Mouse (Mus musculus): ENCODE results near the gene 4930412O13Rik.

4930412O13Rik gene

GRCm38 (mm10) chr2:9877966-9878563, 3.0 kb upstream of the 4930412O13Rik start:
- in situ Hi-C loops (cut with MboI; ENCODE audit: low pct_unique_long_range_greater_than_20kb in 1 of 2, low sequenced_read_pairs in 2 of 2, unreplicated experiment in 1 of 2), result loop anchor here (10.0 to 25.0 kb wide), 2 partner anchors 233 to 484 kb away; partner anchors contain the start of gene Sfmbt2 (in 1 of the 2)

DNA sequence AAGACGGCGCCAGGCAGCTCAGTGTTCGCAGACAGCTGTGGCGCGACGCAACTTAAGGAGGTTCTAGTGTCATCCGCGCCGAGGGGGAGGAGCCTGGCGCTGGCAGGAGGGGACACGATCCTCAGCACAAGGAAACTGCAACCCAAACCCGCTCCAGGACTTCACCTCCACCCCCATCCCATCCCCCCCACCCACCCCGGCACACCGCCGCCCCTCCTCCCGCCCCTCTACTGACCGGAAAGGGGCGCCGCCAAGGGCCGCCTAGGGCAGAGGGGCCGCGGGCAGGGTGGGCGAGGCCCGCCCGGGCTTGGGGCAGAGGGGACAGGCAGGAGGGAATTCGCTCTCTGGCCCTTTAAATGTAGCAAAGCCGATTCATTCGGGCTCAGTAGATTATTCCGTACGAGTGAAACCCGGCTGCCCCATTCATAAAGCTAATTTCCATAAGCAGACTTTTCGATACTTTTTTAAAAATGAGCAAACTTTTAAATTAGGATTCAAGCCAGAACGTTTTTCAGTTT, 2.4 kb upstream of the 4930412O13Rik start:
- in situ Hi-C loops (cut with MboI; ENCODE audit: low pct_unique_long_range_greater_than_20kb in 1 of 2, low sequenced_read_pairs in 2 of 2, unreplicated experiment in 1 of 2), result loop anchor here (10.0 to 25.0 kb wide), 2 partner anchors 234 to 484 kb away; partner anchors contain the start of gene Sfmbt2 (in 1 of the 2)

GRCm38 (mm10) chr2:9879092-9879491, 2.0 kb upstream of the 4930412O13Rik start:
- in situ Hi-C loops (cut with MboI; ENCODE audit: low pct_unique_long_range_greater_than_20kb in 1 of 2, low sequenced_read_pairs in 2 of 2, unreplicated experiment in 1 of 2), result loop anchor here (10.0 to 25.0 kb wide), 2 partner anchors 234 to 483 kb away; partner anchors contain the start of gene Sfmbt2 (in 1 of the 2)

GRCm38 (mm10) chr2:9879493-9879892, 1.6 kb upstream of the 4930412O13Rik start:
- in situ Hi-C loops (cut with MboI; ENCODE audit: low pct_unique_long_range_greater_than_20kb in 1 of 2, low sequenced_read_pairs in 2 of 2, unreplicated experiment in 1 of 2), result loop anchor here (10.0 to 25.0 kb wide), 2 partner anchors 235 to 483 kb away; partner anchors contain the start of gene Sfmbt2 (in 1 of the 2)

DNA sequence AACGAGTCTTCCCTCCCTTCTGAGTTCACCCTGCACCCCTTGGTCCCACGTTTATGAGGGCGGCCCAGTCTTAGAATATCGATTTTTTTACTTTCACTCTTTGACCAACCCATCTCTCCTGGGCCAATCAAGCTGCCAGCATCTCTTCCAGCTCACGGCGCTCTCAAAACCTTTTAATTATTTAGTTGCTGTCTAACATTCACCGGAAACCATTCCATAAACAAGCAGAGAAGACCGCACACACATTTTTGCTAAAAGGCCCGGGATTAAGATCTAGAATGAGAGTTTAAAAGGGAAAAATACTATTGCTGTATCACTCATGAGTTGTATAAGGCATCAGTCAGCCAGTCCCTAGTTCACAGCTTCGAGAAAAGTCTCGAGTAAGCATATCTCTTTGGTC, 781 bp upstream of the 4930412O13Rik start:
- in situ Hi-C loops (cut with MboI; ENCODE audit: low pct_unique_long_range_greater_than_20kb in 1 of 2, low sequenced_read_pairs in 2 of 2, unreplicated experiment in 1 of 2), result loop anchor here in 1 of 2 experiments (25.0 kb wide), 1 partner anchor 482 kb away; the partner anchor contains the start of gene Sfmbt2

DNA sequence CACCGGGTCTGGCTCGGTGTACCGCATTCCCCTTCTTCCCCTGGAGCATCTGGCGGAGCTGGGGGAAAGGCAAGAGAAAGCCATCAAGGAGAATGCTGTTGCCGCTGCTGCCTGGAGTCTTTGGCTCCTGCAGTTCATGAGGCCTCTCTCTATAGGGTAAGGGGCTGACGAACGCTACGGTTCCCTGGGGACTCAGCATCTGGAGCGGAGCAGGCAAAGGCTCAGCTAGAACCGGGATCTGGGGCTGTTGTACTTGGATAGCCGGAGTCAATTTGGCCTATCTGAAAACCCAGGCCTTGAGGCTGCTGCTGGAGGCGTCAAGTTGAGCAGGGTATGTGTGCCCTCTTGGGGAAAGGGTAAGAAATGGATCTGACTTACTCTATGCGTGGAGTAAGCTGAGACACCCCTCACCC, 565 bp downstream of the 4930412O13Rik start:
- in situ Hi-C loops (cut with MboI; ENCODE audit: low pct_unique_long_range_greater_than_20kb in 1 of 2, low sequenced_read_pairs in 2 of 2, unreplicated experiment in 1 of 2), result loop anchor here in 1 of 2 experiments (25.0 kb wide), 1 partner anchor 481 kb away; the partner anchor contains the start of gene Sfmbt2

DNA sequence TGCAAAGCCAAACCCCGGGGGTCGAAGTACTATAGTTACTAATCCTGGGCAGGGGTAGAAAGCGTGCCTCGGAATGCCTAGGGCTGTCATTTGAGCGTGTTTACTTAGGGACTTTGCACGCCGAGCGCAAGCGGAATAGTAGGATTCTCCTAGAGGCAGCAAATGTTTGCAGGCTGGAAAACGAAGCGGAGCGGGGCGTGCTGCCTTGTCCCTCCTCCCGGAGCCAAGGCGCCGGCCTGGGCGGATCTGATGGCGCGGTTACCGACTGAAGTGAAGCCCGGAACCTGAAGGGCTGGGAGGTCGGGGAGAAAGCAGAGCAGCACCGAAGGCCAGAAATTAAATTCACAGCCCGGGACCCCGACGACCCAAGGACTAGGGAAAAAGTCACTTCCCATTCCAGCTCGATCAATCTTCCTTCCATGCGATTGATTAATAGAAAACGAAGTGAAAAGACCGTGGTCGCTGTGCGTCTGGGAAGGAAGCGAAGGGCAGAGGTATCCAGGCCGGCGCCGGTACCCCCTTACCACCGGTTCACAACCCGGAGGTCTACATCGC, 1.4 kb downstream of the 4930412O13Rik start:
- in situ Hi-C loops (cut with MboI; ENCODE audit: low pct_unique_long_range_greater_than_20kb in 1 of 2, low sequenced_read_pairs in 2 of 2, unreplicated experiment in 1 of 2), result loop anchor here in 1 of 2 experiments (25.0 kb wide), 1 partner anchor 480 kb away; the partner anchor contains the start of gene Sfmbt2

- in situ Hi-C loops (cut with MboI; ENCODE audit: low pct_unique_long_range_greater_than_20kb in 1 of 2, low sequenced_read_pairs in 2 of 2, unreplicated experiment in 1 of 2), result loop anchor here in 1 of 2 experiments (25.0 kb wide), 1 partner anchor 479 kb away; the partner anchor contains the start of gene Sfmbt2
Observed at GRCm38 (mm10) chr2:9882926-9883802, 2.1 kb downstream of the 4930412O13Rik start.

- in situ Hi-C loops (cut with MboI; ENCODE audit: low pct_unique_long_range_greater_than_20kb in 1 of 2, low sequenced_read_pairs in 2 of 2, unreplicated experiment in 1 of 2), result loop anchor here in 1 of 2 experiments (25.0 kb wide), 1 partner anchor 478 kb away; the partner anchor contains the start of gene Sfmbt2
Observed at GRCm38 (mm10) chr2:9883803-9884532, 2.9 kb downstream of the 4930412O13Rik start.

- in situ Hi-C loops (cut with MboI; ENCODE audit: low pct_unique_long_range_greater_than_20kb in 1 of 2, low sequenced_read_pairs in 2 of 2, unreplicated experiment in 1 of 2), result loop anchor here in 1 of 2 experiments (25.0 kb wide), 1 partner anchor 478 kb away; the partner anchor contains the start of gene Sfmbt2
Observed at GRCm38 (mm10) chr2:9884533-9885216, 3.6 kb downstream of the 4930412O13Rik start.

DNA sequence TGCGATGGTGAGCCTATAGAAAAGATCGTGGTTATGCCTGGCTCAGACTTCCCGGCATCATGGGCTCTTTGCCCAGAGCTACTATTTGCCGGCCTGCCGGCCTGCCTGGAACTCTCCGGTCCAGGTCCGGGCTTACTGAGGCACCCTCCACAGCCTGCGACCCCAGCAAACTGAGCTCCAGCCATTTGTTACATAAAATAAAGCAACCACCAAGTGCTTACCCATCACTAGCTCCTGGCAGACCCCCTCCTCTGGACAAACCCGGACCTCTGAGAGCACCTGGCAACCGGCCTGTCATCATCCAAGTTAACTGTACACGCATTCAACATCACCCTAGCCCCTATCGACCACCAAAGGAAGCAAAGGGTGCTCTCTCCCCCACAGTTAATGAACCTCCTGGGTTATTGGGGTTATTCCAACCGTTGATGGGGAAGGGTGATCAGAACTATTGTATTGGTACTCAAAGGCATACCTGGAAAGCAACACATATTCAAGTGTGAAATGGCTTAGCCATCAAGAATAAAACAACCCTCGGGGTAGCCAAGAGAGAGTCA, 4.2 kb downstream of the 4930412O13Rik start:
- in situ Hi-C loops (cut with MboI; ENCODE audit: low pct_unique_long_range_greater_than_20kb in 1 of 2, low sequenced_read_pairs in 2 of 2, unreplicated experiment in 1 of 2), result loop anchor here in 1 of 2 experiments (25.0 kb wide), 1 partner anchor 477 kb away; the partner anchor contains the start of gene Sfmbt2

DNA sequence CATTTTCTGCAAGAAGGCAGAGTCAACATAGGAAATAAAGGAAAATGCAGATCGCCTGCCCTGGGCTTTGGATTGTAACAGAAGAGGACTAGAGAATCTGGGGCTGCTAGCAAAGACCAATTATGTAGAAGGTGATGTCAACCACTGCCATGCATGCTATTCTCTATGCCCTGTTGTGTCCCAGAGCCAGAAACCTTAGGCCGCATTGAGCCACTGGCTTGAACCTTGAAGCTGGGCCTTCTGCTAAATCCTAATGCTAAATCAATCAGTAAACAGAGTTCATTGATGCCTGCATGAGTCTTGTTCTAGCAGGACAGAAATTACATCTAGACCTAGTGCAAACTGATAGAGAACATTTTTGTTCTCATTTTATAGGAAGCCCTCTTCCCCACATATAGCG, 5.0 kb downstream of the 4930412O13Rik start:
- in situ Hi-C loops (cut with MboI; ENCODE audit: low pct_unique_long_range_greater_than_20kb in 1 of 2, low sequenced_read_pairs in 2 of 2, unreplicated experiment in 1 of 2), result loop anchor here in 1 of 2 experiments (25.0 kb wide), 1 partner anchor 476 kb away; the partner anchor contains the start of gene Sfmbt2

DNA sequence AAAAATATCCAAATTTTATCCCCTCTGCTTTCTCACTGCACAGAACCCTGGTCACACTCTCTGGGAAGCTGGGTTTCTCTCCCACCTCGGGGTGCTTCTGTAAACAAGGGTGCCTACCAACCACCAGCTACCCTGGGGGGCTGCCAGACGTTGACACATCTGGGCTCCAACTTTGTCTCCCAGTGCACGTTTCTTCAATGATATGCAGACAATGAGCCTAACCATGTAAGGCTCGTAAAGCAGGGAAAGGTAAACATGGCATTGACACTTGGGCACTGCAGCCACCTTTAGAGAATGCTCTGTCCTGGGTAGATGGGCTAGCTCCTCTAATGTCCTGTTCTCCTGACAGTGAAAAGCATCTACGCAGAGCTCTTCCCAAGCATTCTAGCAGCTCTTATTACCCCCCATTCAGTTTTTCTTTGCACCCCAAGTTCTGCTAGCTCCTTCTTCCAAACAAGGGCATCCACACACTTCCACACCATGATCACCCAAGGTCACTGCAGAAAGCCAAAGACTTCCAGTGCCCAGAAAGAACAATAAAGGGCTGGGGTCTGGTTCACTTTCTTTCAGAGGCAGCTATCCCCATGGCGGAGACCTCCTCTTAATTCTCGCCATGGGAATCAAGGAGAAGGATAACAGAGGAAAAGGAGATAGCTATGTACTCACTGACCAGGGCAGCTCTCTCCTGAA, 6.0 kb downstream of the 4930412O13Rik start:
- in situ Hi-C loops (cut with MboI; ENCODE audit: low pct_unique_long_range_greater_than_20kb in 1 of 2, low sequenced_read_pairs in 2 of 2, unreplicated experiment in 1 of 2), result loop anchor here in 1 of 2 experiments (25.0 kb wide), 1 partner anchor 475 kb away; the partner anchor contains the start of gene Sfmbt2

DNA sequence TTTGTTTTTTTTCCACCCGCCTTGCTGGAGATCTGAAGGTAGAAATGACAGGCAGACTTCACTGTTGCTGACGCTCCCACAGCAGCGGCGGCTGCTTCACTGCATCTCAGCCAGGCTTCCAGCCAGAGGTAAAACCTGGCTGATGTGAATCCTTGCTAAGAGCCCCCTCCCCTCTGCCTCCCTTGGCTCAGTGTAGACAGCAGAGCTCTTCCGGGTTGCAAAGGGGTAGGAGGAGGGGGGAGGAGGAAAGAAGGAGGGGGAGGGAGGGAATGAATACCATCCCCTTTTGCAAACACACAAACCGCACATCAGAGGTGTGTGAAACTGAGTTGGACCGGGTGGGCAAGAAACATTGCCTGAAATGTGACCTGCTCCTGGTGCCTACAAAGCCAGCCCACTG, 6.6 kb downstream of the 4930412O13Rik start:
- in situ Hi-C loops (cut with MboI; ENCODE audit: low pct_unique_long_range_greater_than_20kb in 1 of 2, low sequenced_read_pairs in 2 of 2, unreplicated experiment in 1 of 2), result loop anchor here in 1 of 2 experiments (25.0 kb wide), 1 partner anchor 475 kb away; the partner anchor contains the start of gene Sfmbt2

DNA sequence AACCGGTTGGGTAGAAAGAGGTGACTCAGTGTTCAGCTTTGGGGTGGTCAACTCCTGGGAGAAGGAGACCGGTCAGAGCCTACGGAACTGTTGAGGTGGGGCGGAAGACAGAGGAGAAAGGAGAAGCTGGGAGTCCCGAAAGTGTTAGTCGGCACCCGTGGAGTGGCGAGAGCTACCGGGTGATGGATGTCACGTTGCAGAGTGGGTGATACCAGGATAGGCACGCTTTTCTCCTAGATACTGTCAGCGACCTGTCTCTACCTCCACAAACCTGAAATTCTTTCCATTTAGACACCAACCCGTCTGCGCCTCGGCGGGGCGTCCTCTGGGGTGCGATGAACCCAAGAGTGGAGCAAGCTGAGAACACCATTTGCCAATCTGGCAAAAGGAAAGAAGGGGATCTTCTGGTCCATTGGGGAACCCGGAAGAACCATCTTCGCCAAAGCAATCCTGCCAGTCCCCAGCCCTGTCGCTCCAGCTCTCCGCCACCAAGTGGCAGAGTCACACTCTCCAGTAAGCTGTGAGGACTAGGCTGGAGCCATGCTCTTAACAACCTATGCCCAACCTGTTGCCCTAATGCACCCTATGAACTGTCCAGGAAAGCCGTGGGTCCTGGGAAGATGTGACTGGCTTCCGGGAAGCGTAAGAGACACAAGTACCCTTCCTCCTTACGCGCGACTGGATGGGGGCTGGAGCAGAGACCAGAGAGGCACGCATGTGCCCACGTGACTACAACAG, 8.0 kb downstream of the 4930412O13Rik start, which contains the start of gene 9230102O04Rik:
9230102O04Rik (minus strand) TSS at position 628 of the 738 bp plus-strand sequence.
- in situ Hi-C loops (cut with MboI; ENCODE audit: low pct_unique_long_range_greater_than_20kb in 1 of 2, low sequenced_read_pairs in 2 of 2, unreplicated experiment in 1 of 2), result loop anchor here in 1 of 2 experiments (25.0 kb wide), 1 partner anchor 473 kb away; the partner anchor contains the start of gene Sfmbt2

All from mouse embryonic stem cell (cell line).